Mouse (Mus musculus) layer of hippocampus, adult 11-12 months (tissue): ENCODE data around the gene H2-Q10.
"Not testable (repeated sequence)": the region's sequence is repeated elsewhere in the genome, so short reads cannot be mapped to it uniquely, and the experiment has no call there.

Source experiments
- DNase-seq: peaks from one replicate; pipeline ENCODE4 v3.0.0; 2022; ENCODE audit warnings: low spot score

H2-Q10 gene

GRCm38 (mm10) chr17:35460513-35461341 is 9.2 kb upstream of the H2-Q10 start:
- not testable (repeated sequence) for DNase-seq

- not testable (repeated sequence) for DNase-seq
These were observed 4.2 kb upstream of the H2-Q10 start for GRCm38 (mm10) chr17:35465651-35466050.

- not testable (repeated sequence) for DNase-seq
These were observed 953 bp upstream of the H2-Q10 start for GRCm38 (mm10) chr17:35468936-35469335.

- peak; percentile 53 for DNase-seq
These were observed 14.2 kb downstream of the H2-Q10 start for GRCm38 (mm10) chr17:35484066-35484465.

GRCm38 (mm10) chr17:35485702-35486101 is 15.8 kb downstream of the H2-Q10 start:
- DNase-seq = no peak

- no peak for DNase-seq
These were observed 16.8 kb downstream of the H2-Q10 start for GRCm38 (mm10) chr17:35486726-35487125.

- DNase-seq = no peak
These were observed 18.2 kb downstream of the H2-Q10 start for GRCm38 (mm10) chr17:35488041-35488440.

GRCm38 (mm10) chr17:35490320-35490719 is 20.4 kb downstream of the H2-Q10 start:
- no peak for DNase-seq

GRCm38 (mm10) chr17:35497124-35497523 is 27.2 kb downstream of the H2-Q10 start:
- no peak for DNase-seq

- no peak for DNase-seq
These were observed 32.3 kb downstream of the H2-Q10 start for GRCm38 (mm10) chr17:35502226-35502625.

- no peak for DNase-seq
These were observed 32.9 kb downstream of the H2-Q10 start for GRCm38 (mm10) chr17:35502762-35503161.

GRCm38 (mm10) chr17:35503849-35504248 is 34.0 kb downstream of the H2-Q10 start:
- no peak for DNase-seq

- DNase-seq = no peak
These were observed 35.0 kb downstream of the H2-Q10 start for GRCm38 (mm10) chr17:35504628-35505481.

- DNase-seq = no peak
These were observed 35.9 kb downstream of the H2-Q10 start, which contains the start of gene Pou5f1 for GRCm38 (mm10) chr17:35505776-35506175. TSS of gene Pou5f1 (plus strand) at chr17:35506018.

- DNase-seq = no peak
These were observed 37.0 kb downstream of the H2-Q10 start for GRCm38 (mm10) chr17:35506881-35507280.

GRCm38 (mm10) chr17:35507556-35508260 is 37.8 kb downstream of the H2-Q10 start:
- DNase-seq = no peak

- not testable (repeated sequence) for DNase-seq
These were observed 38.4 kb downstream of the H2-Q10 start for GRCm38 (mm10) chr17:35508279-35508678.

GRCm38 (mm10) chr17:35509284-35509683 is 39.4 kb downstream of the H2-Q10 start:
- DNase-seq = no peak

- no peak for DNase-seq
These were observed 43.2 kb downstream of the H2-Q10 start for GRCm38 (mm10) chr17:35512916-35513626.

GRCm38 (mm10) chr17:35513886-35514285 is 44.0 kb downstream of the H2-Q10 start:
- DNase-seq = peak; percentile 55

- DNase-seq = no peak
These were observed 44.9 kb downstream of the H2-Q10 start for GRCm38 (mm10) chr17:35514756-35515155.
